Mouse (Mus musculus) embryonic facial prominence, embryonic 11.5 days (tissue): Measurements from ENCODE around the gene Schip1. TPM values are rescaled to one million over a fixed set of nuclear protein-coding genes. Genes with fewer than 3 reads are reported as not detected.

Source experiments
- ATAC-seq: fragments of 200-750 bp; cut with Nextera tagmentation; replicated peaks from 2 replicates; pipeline ENCODE4 v1.8.0; 2017; ENCODE audit warnings: low read depth; ENCODE audit not compliant: insufficient number of reproducible peaks, low FRiP score, low TSS enrichment
- DNase-seq: peaks from one replicate; pipeline ENCODE4 v3.0.0-alpha.2; 2015; ENCODE audit warnings: low spot score
- H3K27ac ChIP-seq: fragments of 300-500 bp; sonication (generic); replicated peaks from 2 replicates; pipeline ENCODE4 v1.5.1; 2014; ENCODE audit warnings: mild to moderate bottlenecking, low read depth, low read length, control low read depth
- H3K27me3 ChIP-seq: fragments of 300-500 bp; sonication (generic); 2 replicates; pipeline ENCODE4 v1.6.1; 2014; ENCODE audit warnings: mild to moderate bottlenecking, low read length, moderate library complexity, mixed read lengths; ENCODE audit not compliant: control insufficient read depth, insufficient read depth
- H3K36me3 ChIP-seq: fragments of 300-500 bp; sonication (generic); replicated peaks from 2 replicates; pipeline ENCODE4 v1.6.1; 2014; ENCODE audit warnings: low read depth, mild to moderate bottlenecking, low read length, moderate library complexity, mixed read lengths; ENCODE audit not compliant: control insufficient read depth, insufficient read depth
- H3K4me1 ChIP-seq: fragments of 300-500 bp; sonication (generic); 2 replicates; pipeline ENCODE4 v1.6.1; 2014; ENCODE audit warnings: low read length, mixed read lengths; ENCODE audit not compliant: control insufficient read depth, insufficient read depth
- H3K4me2 ChIP-seq: fragments of 300-500 bp; sonication (generic); 2 replicates; pipeline ENCODE4 v1.6.1; 2014; ENCODE audit warnings: low read depth, mild to moderate bottlenecking, control low read depth, low read length, moderate library complexity
- H3K4me3 ChIP-seq: fragments of 300-500 bp; sonication (generic); 2 replicates; pipeline ENCODE4 v1.5.1; 2014; ENCODE audit warnings: low read depth, low read length, control low read depth
- H3K9ac ChIP-seq: fragments of 300-500 bp; sonication (generic); replicated peaks from 2 replicates; pipeline ENCODE4 v1.6.1; 2014; ENCODE audit warnings: mild to moderate bottlenecking, control low read depth, low read length
- H3K9me3 ChIP-seq: fragments of 300-500 bp; sonication (generic); replicated peaks from 2 replicates; pipeline ENCODE4 v1.6.1; 2016; ENCODE audit warnings: mild to moderate bottlenecking, low read length, inconsistent platforms, mixed read lengths; ENCODE audit not compliant: control insufficient read depth
- WGBS: fragments of 180-500 bp; shearing (Covaris S2); extraction: QIAGEN DNeasy Blood & Tissue Kit; methylation state at CpG from one replicate; pipeline ENCODE4 v1.1.7; 2014; 5-methylcytosine and 5-hydroxymethylcytosine counted together
- polyA plus RNA-seq: library from polyadenylated mRNA; unstranded; fragments of >200 nt; fragmentation: Nextera tagmentation; extraction: Ambion mirVana; gene quantifications from 2 replicates; pipeline ENCODE4 v1.2.1, GENCODE M21; 2014

Gene Schip1
- polyA plus RNA-seq, 1 experiment from 2014 or later = 41.7 TPM

DNA sequence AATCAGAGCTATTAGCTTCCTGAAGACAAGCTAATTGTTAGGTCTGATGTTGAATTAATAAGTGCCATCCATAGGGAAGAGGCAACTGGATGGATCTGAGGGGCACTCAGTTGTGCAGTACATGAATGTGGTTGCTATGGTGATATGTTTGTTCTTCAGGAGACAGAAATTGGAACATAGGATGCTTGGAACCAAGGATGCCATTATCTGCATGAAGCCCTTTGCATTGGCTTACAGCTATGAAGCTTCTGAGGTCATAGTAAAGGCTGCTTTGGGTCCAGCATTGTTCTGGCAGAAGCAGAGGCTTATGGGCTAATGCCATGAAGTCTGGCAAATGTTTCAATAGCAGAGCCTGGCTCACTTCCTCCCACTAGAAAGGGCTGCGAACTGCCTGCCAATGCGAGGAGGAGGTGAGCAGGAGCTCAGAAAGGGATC is 339.2 kb downstream of the Schip1 start:
- Histone ChIP-seq H3K9me3 (no peaks in the 10 kb centered on the region), H3K36me3 (no peaks in the 10 kb centered on the region), H3K27me3 (no peaks in the 10 kb centered on the region), H3K4me1 (no peaks in the 10 kb centered on the region), H3K9ac (no peak overlapping the region), H3K27ac (no peak overlapping the region), H3K4me2 (no peak overlapping the region), H3K4me3 (no peak overlapping the region)
- no peak for DNase-seq
- no peak for ATAC-seq
- WGBS = 82% methylated on average over 2 of the region's 2 CpGs

DNA sequence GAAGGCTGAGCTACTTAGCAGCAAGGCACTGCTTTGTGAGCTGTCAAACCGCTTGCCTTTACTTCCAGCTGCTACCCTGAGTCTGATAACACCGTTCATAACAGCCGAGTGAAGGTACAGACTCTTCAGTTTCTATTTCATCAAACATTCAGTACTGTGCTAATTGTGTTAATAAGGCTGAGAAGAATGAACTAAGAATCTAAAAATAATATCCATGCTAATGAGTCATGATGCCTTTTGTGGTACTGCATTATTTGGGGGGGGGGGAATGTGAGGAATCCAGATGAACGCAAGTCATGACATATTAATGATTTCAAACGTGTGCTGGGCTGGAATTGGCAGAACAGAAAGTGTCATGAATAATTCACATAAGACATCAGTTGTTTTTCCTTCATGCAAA is 341.1 kb downstream of the Schip1 start:
- WGBS = 75% methylated on average over 5 of the region's 5 CpGs
- Histone ChIP-seq H3K27me3 (no peaks in the 10 kb centered on the region), H3K9ac (no peak overlapping the region), H3K9me3 (no peaks in the 10 kb centered on the region), H3K27ac (no peak overlapping the region), H3K36me3 (no peaks in the 10 kb centered on the region), H3K4me3 (no peak overlapping the region), H3K4me2 (no peak overlapping the region), H3K4me1 (no peaks in the 10 kb centered on the region)
- DNase-seq (no peak), ATAC-seq (no peak)

DNA sequence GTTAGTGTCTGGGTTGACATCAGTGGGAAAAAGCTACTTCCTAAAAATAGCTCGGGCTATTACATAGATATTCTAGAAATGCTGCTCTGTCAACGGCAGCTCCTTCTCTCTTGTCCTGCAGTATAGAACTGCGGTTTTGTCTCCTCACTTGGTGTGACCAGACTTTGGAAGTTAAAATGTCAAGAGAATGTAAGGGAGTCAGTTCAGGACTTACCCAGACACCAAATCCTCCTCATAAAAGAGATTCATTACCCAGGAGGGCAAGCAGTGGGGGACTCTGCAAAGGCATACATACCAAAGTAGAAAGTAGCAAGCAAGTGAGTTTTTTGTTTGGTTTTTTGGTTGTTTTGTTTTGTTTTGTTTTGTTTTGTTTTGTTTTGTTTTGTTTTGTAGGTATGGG is 347.7 kb downstream of the Schip1 start:
- Histone ChIP-seq H3K9me3 (no peaks in the 10 kb centered on the region), H3K9ac (no peak overlapping the region), H3K4me1 (no peaks in the 10 kb centered on the region), H3K27me3 (no peaks in the 10 kb centered on the region), H3K4me2 (no peak overlapping the region), H3K27ac (no peak overlapping the region), H3K36me3 (no peaks in the 10 kb centered on the region), H3K4me3 (no peak overlapping the region)
- DNase-seq (no peak), ATAC-seq (no peak)
- WGBS = 64% methylated on average over 3 of the region's 3 CpGs

DNA sequence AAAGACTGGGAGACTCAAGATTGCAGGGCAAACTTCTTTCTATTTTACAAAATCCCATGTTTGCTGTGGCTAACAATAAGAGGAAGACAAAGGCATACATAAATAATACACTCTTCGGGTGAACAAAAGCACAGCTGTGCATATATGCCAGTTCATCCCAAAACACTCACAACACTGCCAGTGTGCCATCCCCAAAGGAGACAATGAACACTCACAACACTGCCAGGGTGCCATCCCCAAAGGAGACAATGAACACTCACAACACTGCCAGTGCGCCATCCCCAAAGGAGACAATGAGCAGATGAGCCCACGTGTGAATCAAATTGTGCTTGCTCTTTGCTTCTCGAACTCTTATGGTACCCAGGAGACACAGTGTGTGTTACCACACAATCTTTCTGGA is 355.2 kb downstream of the Schip1 start:
- Histone ChIP-seq H3K27me3 (no peaks in the 10 kb centered on the region), H3K4me1 (no peaks in the 10 kb centered on the region), H3K27ac (no peak overlapping the region), H3K4me3 (no peak overlapping the region), H3K36me3 (no peaks in the 10 kb centered on the region), H3K4me2 (no peak overlapping the region), H3K9ac (no peak overlapping the region), H3K9me3 (no peaks in the 10 kb centered on the region)
- ATAC-seq (no peak), DNase-seq (no peak)
- WGBS = 83% methylated on average over 4 of the region's 4 CpGs

GRCm38 (mm10) chr3:68420927-68421326 is 356.3 kb downstream of the Schip1 start:
- 82% methylated on average over 2 of the region's 2 CpGs for WGBS
- H3K4me3 ChIP-seq = no peak overlapping the region

DNA sequence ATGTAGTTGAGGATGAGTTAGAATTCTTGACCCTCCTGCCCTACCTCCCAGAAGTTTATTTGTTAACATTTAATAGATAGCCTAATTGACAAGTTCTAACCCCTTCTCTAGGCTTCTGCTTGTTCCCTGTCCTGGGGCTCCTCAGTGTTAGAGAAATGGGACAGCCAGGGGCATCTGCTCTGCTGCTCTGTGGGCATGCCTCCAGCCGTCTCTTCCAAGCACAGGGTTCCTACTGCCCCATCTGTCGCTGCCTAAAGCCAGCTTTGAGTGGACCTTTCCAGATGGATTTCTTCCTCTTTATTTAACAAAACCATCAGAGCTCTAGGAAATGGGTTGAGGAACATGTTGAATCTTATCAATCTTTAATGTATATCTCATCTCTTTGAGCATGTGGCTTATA is 357.2 kb downstream of the Schip1 start:
- no peaks in the 10 kb centered on the region for H3K4me1 ChIP-seq
- DNase-seq (no peak), ATAC-seq (no peak)
- no peaks in the 10 kb centered on the region for H3K9me3 ChIP-seq
- WGBS = 86% methylated on average over 2 of the region's 2 CpGs
- no peaks in the 10 kb centered on the region for H3K27me3 ChIP-seq
- H3K4me3 ChIP-seq = no peak overlapping the region
- H3K36me3 ChIP-seq = no peaks in the 10 kb centered on the region
- H3K27ac ChIP-seq = no peak overlapping the region
- H3K4me2 ChIP-seq = no peak overlapping the region
- no peak overlapping the region for H3K9ac ChIP-seq

More at GRCm38 (mm10) chr3:68420927-68421326, 356.3 kb downstream of the Schip1 start:
- no peaks in the 10 kb centered on the region for H3K4me1 ChIP-seq
- no peaks in the 10 kb centered on the region for H3K27me3 ChIP-seq
- no peak overlapping the region for H3K27ac ChIP-seq
- ATAC-seq (no peak), DNase-seq (no peak)
- no peaks in the 10 kb centered on the region for H3K36me3 ChIP-seq
- no peaks in the 10 kb centered on the region for H3K9me3 ChIP-seq
- no peak overlapping the region for H3K9ac ChIP-seq
- no peak overlapping the region for H3K4me2 ChIP-seq

DNA sequence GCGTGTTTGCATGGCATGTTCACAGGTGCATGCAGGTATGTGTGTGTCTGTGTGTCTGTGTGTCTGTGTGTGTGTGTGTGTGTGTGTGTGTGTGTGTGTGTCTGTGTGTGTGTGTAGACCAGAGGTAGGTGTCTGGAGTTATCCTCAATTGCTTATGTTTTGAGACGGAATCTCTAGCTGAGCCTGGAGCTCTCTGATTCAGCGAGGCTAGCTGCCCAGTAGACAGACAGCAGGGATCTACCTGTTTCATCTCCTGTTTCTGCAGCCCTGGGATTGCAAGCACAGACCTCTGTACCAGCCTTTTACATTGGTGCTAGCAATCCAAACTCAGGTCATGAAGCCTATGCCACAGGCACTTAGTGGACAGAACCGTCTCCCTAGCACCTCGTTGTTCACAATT is 363.5 kb downstream of the Schip1 start:
- no peak overlapping the region for H3K27ac ChIP-seq
- H3K4me3 ChIP-seq = no peak overlapping the region
- H3K4me2 ChIP-seq = no peak overlapping the region
- 84% methylated on average over 5 of the region's 5 CpGs for WGBS
- H3K9me3 ChIP-seq = no peaks in the 10 kb centered on the region
- no peaks in the 10 kb centered on the region for H3K27me3 ChIP-seq
- no peak for ATAC-seq
- H3K4me1 ChIP-seq = no peaks in the 10 kb centered on the region
- no peaks in the 10 kb centered on the region for H3K36me3 ChIP-seq
- no peak for DNase-seq
- H3K9ac ChIP-seq = no peak overlapping the region

- no peak overlapping the region for H3K27ac ChIP-seq
- H3K9me3 ChIP-seq = no peaks in the 10 kb centered on the region
- ATAC-seq = no peak
- H3K36me3 ChIP-seq = no peaks in the 10 kb centered on the region
- H3K4me2 ChIP-seq = no peak overlapping the region
- H3K9ac ChIP-seq = no peak overlapping the region
- no peaks in the 10 kb centered on the region for H3K27me3 ChIP-seq
- H3K4me3 ChIP-seq = no peak overlapping the region
- 61% methylated on average over 7 of the region's 7 CpGs for WGBS
- no peaks in the 10 kb centered on the region for H3K4me1 ChIP-seq
- DNase-seq = no peak
Measured at GRCm38 (mm10) chr3:68434435-68434834, 369.8 kb downstream of the Schip1 start.
